ENCODE assay signal across 25 mouse cellular contexts in the genomic region with DNA sequence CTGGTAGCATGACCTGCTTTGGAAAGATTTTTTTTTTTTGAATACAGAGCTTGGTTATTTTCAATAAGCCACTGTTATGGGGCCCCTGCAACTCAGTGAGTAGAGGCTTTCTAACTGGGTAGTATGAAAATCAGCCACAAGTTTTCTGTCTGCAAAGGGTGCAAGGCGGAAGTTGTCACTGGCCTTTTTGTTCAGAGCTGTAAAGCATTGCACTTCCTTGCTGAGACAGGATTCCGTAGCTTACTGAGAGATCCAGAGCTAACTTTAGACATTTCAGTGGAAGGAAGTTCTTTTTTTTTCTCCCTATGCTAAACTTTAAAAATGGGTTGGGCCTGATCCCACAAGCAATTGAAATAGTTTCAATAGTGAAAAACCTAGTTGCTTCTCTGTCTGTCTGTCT. TPM values are rescaled to one million over a fixed set of nuclear protein-coding genes. Genes with fewer than 3 reads are reported as not detected.
DNase-seq lines count a peak whose midpoint lies in the region; ATAC-seq and TF ChIP-seq lines count a peak whose summit lies in the region.
"Had no signal": no experiment of that assay in that cellular context is flagged by ENCODE, and none has a peak within 500 bp of the region (broad histone marks: within the 10 kb centered on the region; RNA-seq: fewer than 3 reads in every experiment).

No protein-coding gene starts in this region.

- TF ChIP-seq POLR2A in bone marrow macrophage, adult 2 months (IDR thresholded peaks at IDR 0.05; ENCODE audit: borderline replicate concordance, low read depth, low read length): no peak

- ATAC-seq in kidney, embryonic 15.5 days (replicated peaks; ENCODE audit: low FRiP score): no peak
- ATAC-seq: forebrain, postnatal 0 days; hindbrain, embryonic 16.5 days; intestine, embryonic 16.5 days had no signal

- H3K4me2 ChIP-seq in kidney, embryonic 15.5 days: no peak overlapping the region
- H3K4me2 ChIP-seq: embryonic facial prominence, embryonic 12.5 days; heart, embryonic 11.5 days; liver, embryonic 15.5 days; midbrain, embryonic 12.5 days; neural tube, embryonic 15.5 days; stomach, embryonic 15.5 days had no signal

- WGBS in kidney, embryonic 15.5 days: 60% methylated on average over 2 of the region's 2 CpGs
- 67% methylated on average over 2 of the region's 2 CpGs for WGBS in hindbrain, embryonic 10.5 days

- no peaks in the 10 kb centered on the region for H3K36me3 ChIP-seq in kidney, embryonic 15.5 days
- H3K36me3 ChIP-seq in hindbrain, embryonic 10.5 days: no peaks in the 10 kb centered on the region
- H3K36me3 ChIP-seq: embryonic facial prominence, embryonic 12.5 days; limb, embryonic 10.5 days; liver, embryonic 15.5 days; midbrain, embryonic 12.5 days; neural tube, embryonic 15.5 days; stomach, embryonic 15.5 days had no signal

- no peak for TF ChIP-seq CTCF in bone marrow macrophage, adult 2 months (IDR thresholded peaks at IDR 0.05; ENCODE audit: low read depth, low read length)

- peak overlapping the region; percentile 46; the same call in 1 of the 2 replicates for H3K27ac ChIP-seq in kidney, embryonic 15.5 days
- H3K27ac ChIP-seq in bone marrow macrophage, adult 2 months (ENCODE audit: insufficient read depth, low read depth, low read length): peak overlapping the region; percentile 72
- H3K27ac ChIP-seq in hindbrain, embryonic 10.5 days: no peak overlapping the region
- H3K27ac ChIP-seq: embryonic facial prominence, embryonic 12.5 days; limb, embryonic 10.5 days; liver, embryonic 15.5 days; midbrain, embryonic 12.5 days; neural tube, embryonic 15.5 days; stomach, embryonic 15.5 days had no signal

- H3K4me3 ChIP-seq in kidney, embryonic 15.5 days (replicated peaks): no peak overlapping the region
- no peak overlapping the region for H3K4me3 ChIP-seq in bone marrow macrophage, adult 2 months (ENCODE audit: insufficient read depth, low read length)
- H3K4me3 ChIP-seq in hindbrain, embryonic 10.5 days: no peak overlapping the region
- H3K4me3 ChIP-seq: embryonic facial prominence, embryonic 12.5 days; limb, embryonic 10.5 days; liver, embryonic 15.5 days; midbrain, embryonic 12.5 days; neural tube, embryonic 15.5 days; stomach, embryonic 15.5 days had no signal

- no peak overlapping the region for H3K9ac ChIP-seq in kidney, embryonic 15.5 days
- H3K9ac ChIP-seq: embryonic facial prominence, embryonic 12.5 days; forebrain, postnatal 0 days; liver, embryonic 15.5 days; midbrain, embryonic 12.5 days; neural tube, embryonic 15.5 days; stomach, embryonic 15.5 days had no signal

- H3K4me1 ChIP-seq in kidney, embryonic 15.5 days: 0 out of 2 replicates have a peak, but pooled peaks cover 2% of the 10 kb centered on the region
- peaks cover 9% of the 10 kb centered on the region for H3K4me1 ChIP-seq in bone marrow macrophage, adult 2 months (ENCODE audit: control insufficient read depth, insufficient read depth, low read length)
- H3K4me1 ChIP-seq in hindbrain, embryonic 10.5 days (replicated peaks): no peaks in the 10 kb centered on the region
- H3K4me1 ChIP-seq: embryonic facial prominence, embryonic 12.5 days; limb, embryonic 10.5 days; liver, embryonic 15.5 days; midbrain, embryonic 12.5 days; neural tube, embryonic 15.5 days; stomach, embryonic 15.5 days had no signal

- H3K9me3 ChIP-seq in kidney, embryonic 15.5 days (replicated peaks): no peaks in the 10 kb centered on the region
- H3K9me3 ChIP-seq in hindbrain, embryonic 10.5 days: no peaks in the 10 kb centered on the region
- H3K9me3 ChIP-seq: embryonic facial prominence, embryonic 12.5 days; limb, embryonic 10.5 days; liver, embryonic 15.5 days; midbrain, embryonic 12.5 days; neural tube, embryonic 15.5 days; stomach, embryonic 15.5 days had no signal

- H3K27me3 ChIP-seq in kidney, embryonic 15.5 days: no peaks in the 10 kb centered on the region
- H3K27me3 ChIP-seq in hindbrain, embryonic 10.5 days (ENCODE audit: insufficient read depth, poor library complexity, severe bottlenecking): no peaks in the 10 kb centered on the region
- H3K27me3 ChIP-seq: embryonic facial prominence, embryonic 12.5 days; liver, embryonic 15.5 days; midbrain, embryonic 12.5 days; neural tube, embryonic 15.5 days; stomach, embryonic 15.5 days had no signal

- intact Hi-C loops in heart, postnatal 14 days (cut with DNase I): loop anchor here (5.0 kb wide), 1 partner anchor 98 kb away; a partner anchor contains a TSS

- peak; percentile 5 to 7 for DNase-seq in heart, adult 18-20 months
- DNase-seq in heart, postnatal 14 days: no peak
- DNase-seq in kidney, adult 18-20 months: no peak
- peak; percentile 12 for DNase-seq in kidney, postnatal 10 days
- DNase-seq in cerebellum, adult 11-12 months: no peak
- no peak for DNase-seq in hindbrain, embryonic 10.5 days (ENCODE audit: low spot score)
- DNase-seq: adrenal gland, postnatal 14 days; cerebellum, adult 9-11 months; forebrain, postnatal 0 days; gastrocnemius, postnatal 36 days; heart, postnatal 4 days; liver; right cerebral cortex, adult 18-20 months; thymus, postnatal 36 days had no signal

RNA-seq across cellular contexts. Expression of a gene that starts 33.6 kb away (rescaled TPM):
- total RNA-seq in heart, adult 18-20 months (2021): under 1 TPM in 1 of 2 experiments, not detected in 1; 0.13 TPM
- under 1 TPM; 0.17 TPM for total RNA-seq in heart, postnatal 14 days (2021)
- 5.4 and 7.1 TPM in 2 replicates for polyA plus RNA-seq in kidney, embryonic 15.5 days (2015; fragmentation: Nextera tagmentation; extraction: Ambion mirVana)
- polyA plus RNA-seq in bone marrow macrophage, adult 2 months (2012; ENCODE audit: insufficient read depth, insufficient read length, missing spikeins): not detected in 2 replicates
- polyA plus RNA-seq in hindbrain, embryonic 10.5 days (2016; fragmentation: Nextera tagmentation; extraction: Ambion mirVana): 10.0 and 22.6 TPM in 2 replicates
- total RNA-seq: gastrocnemius, postnatal 36 days had no signal

Comparison
In these comparisons a context has a peak if more than half of its experiments do, and no peak if none do; other contexts are left out.
1. DNase-seq: peak in heart, adult 18-20 months (2 of 2) and kidney, postnatal 10 days (single experiment); none in heart, postnatal 14 days (0 of 2), kidney, adult 18-20 months (single experiment), cerebellum, adult 11-12 months (single experiment) and hindbrain, embryonic 10.5 days (single experiment).